ENCODE assay signal across 24 mouse cellular contexts in the genomic region with DNA sequence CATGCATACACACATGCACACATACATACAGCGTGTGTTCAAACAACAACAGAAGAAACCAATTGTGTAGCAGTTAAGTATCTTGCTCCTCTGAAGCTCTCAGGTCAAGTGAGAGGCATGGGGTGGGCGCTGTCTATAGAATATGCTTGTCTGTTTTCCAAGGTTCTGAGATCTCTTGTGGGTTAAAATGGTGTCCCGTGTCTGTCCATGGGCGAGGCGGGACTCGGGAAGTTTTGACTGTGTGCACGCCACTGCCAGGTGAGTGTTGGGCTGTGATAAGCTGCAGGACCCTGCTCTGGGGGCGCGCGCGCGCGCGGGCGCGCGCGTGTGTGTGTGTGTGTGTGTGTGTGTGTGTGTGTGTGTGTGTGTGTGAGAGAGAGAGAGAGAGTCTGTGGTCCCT. TPM values are rescaled to one million over a fixed set of nuclear protein-coding genes. Genes with fewer than 3 reads are reported as not detected.
DNase-seq lines count a peak whose midpoint lies in the region; ATAC-seq and TF ChIP-seq lines count a peak whose summit lies in the region.
"Had no signal": no experiment of that assay in that cellular context is flagged by ENCODE, and none has a peak within 500 bp of the region (broad histone marks: within the 10 kb centered on the region; RNA-seq: fewer than 3 reads in every experiment).

No protein-coding gene starts in this region.

- H3K9me3 ChIP-seq in liver, embryonic 11.5 days (ENCODE audit: control insufficient read depth, low read length): no peaks in the 10 kb centered on the region
- no peaks in the 10 kb centered on the region for H3K9me3 ChIP-seq in liver, embryonic 12.5 days (replicated peaks)
- H3K9me3 ChIP-seq in E14TG2a.4 (ENCODE audit: low read length) (peaks cover 9% of the 10 kb centered on the region; the same call in 1 of the 2 replicates), ES-E14 (ENCODE audit: control insufficient read depth, insufficient read depth, low read depth, low read length) (no peaks in the 10 kb centered on the region)
- H3K9me3 ChIP-seq: embryonic facial prominence, embryonic 15.5 days; forebrain, embryonic 10.5 days; forebrain, embryonic 12.5 days had no signal

- H3K4me1 ChIP-seq in liver, embryonic 11.5 days (replicated peaks; ENCODE audit: control insufficient read depth, insufficient read depth, low read length): no peaks in the 10 kb centered on the region; the same call in 1 of the 2 replicates
- H3K4me1 ChIP-seq in liver, embryonic 12.5 days: 0 out of 2 replicates have a peak, but pooled peaks cover 8% of the 10 kb centered on the region
- H3K4me1 ChIP-seq in E14TG2a.4 (replicated peaks; ENCODE audit: low read depth, low read length) (no peaks in the 10 kb centered on the region), ES-E14 (ENCODE audit: control insufficient read depth in 2 of 2, insufficient read depth in 2 of 2, low read length in 2 of 2, poor library complexity in 1 of 2) (no peaks in the 10 kb centered on the region)
- H3K4me1 ChIP-seq: embryonic facial prominence, embryonic 13.5 days; embryonic facial prominence, embryonic 15.5 days; forebrain, embryonic 12.5 days had no signal

- no peak overlapping the region for H3K27ac ChIP-seq in liver, embryonic 11.5 days (ENCODE audit: low read depth, low read length)
- no peak overlapping the region for H3K27ac ChIP-seq in liver, embryonic 12.5 days
- H3K27ac ChIP-seq in ES-E14 (ENCODE audit: insufficient read depth, low read depth, low read length, poor library complexity, severe bottlenecking): no peak overlapping the region
- H3K27ac ChIP-seq: embryonic facial prominence, embryonic 13.5 days; embryonic facial prominence, embryonic 15.5 days; forebrain, embryonic 10.5 days; forebrain, embryonic 12.5 days had no signal

- 84% methylated on average over 18 of the region's 18 CpGs for WGBS in liver, embryonic 11.5 days
- WGBS in liver, embryonic 12.5 days (ENCODE audit: insufficient replicate concordance): 75% methylated on average over 18 of the region's 18 CpGs

- no peaks in the 10 kb centered on the region for H3K36me3 ChIP-seq in liver, embryonic 11.5 days (ENCODE audit: control insufficient read depth, insufficient read depth, low read length)
- no peaks in the 10 kb centered on the region for H3K36me3 ChIP-seq in liver, embryonic 12.5 days
- no peaks in the 10 kb centered on the region for H3K36me3 ChIP-seq in E14TG2a.4 (ENCODE audit: insufficient read depth, low read length)
- no peaks in the 10 kb centered on the region for H3K36me3 ChIP-seq in ES-E14 (ENCODE audit: control insufficient read depth, insufficient read depth, low read length, poor library complexity, severe bottlenecking)
- H3K36me3 ChIP-seq: embryonic facial prominence, embryonic 13.5 days; embryonic facial prominence, embryonic 15.5 days; forebrain, embryonic 10.5 days; forebrain, embryonic 12.5 days had no signal

- in situ Hi-C loops in ES-E14 (cut with MboI; ENCODE audit: low sequenced_read_pairs in 2 of 2, unreplicated experiment in 2 of 2): no loop called here

- H3K27me3 ChIP-seq in liver, embryonic 11.5 days (replicated peaks; ENCODE audit: control insufficient read depth, insufficient read depth, low read length): no peaks in the 10 kb centered on the region
- H3K27me3 ChIP-seq in liver, embryonic 12.5 days (replicated peaks): 0 out of 2 replicates have a peak, but pooled peaks cover 3% of the 10 kb centered on the region
- peaks cover 48% of the 10 kb centered on the region for H3K27me3 ChIP-seq in E14TG2a.4 (ENCODE audit: insufficient read depth, low read length)
- H3K27me3 ChIP-seq: embryonic facial prominence, embryonic 13.5 days; embryonic facial prominence, embryonic 15.5 days; forebrain, embryonic 12.5 days; Patski had no signal

- no peak for TF ChIP-seq CTCF in E14TG2a.4 (conservative IDR thresholded peaks at IDR 0.05; ENCODE audit: low read length)

- H3K4me2 ChIP-seq in liver, embryonic 11.5 days: no peak overlapping the region
- no peak overlapping the region for H3K4me2 ChIP-seq in liver, embryonic 12.5 days
- H3K4me2 ChIP-seq: embryonic facial prominence, embryonic 13.5 days; embryonic facial prominence, embryonic 15.5 days; forebrain, embryonic 12.5 days had no signal

- H3K4me3 ChIP-seq in liver, embryonic 11.5 days (ENCODE audit: low read depth, low read length): no peak overlapping the region
- H3K4me3 ChIP-seq in liver, embryonic 12.5 days: no peak overlapping the region
- H3K4me3 ChIP-seq in E14TG2a.4 (replicated peaks; ENCODE audit: low read length) (peak overlapping the region; percentile 20; the same call in 1 of the 2 replicates), ES-E14 (ENCODE audit: insufficient read depth in 1 of 2, low read depth in 1 of 2, low read length in 2 of 2, poor library complexity in 1 of 2, severe bottlenecking in 1 of 2) (peak overlapping the region; percentile 8 to 28; a peak in 2 of 4 replicates)
- H3K4me3 ChIP-seq: embryonic facial prominence, embryonic 13.5 days; embryonic facial prominence, embryonic 15.5 days; erythroblast, embryonic 14.5 days; forebrain, embryonic 10.5 days; forebrain, embryonic 12.5 days had no signal

- DNase-seq in liver, embryonic 11.5 days (ENCODE audit: low spot score): peak; percentile 25
- DNase-seq in ES-E14 (ENCODE audit: low read depth, low spot score): no peak
- DNase-seq in ZHBTc4 (ENCODE audit: low read depth, low spot score): peak; percentile 25
- no peak for DNase-seq in spleen, postnatal 36 days (ENCODE audit: low spot score in 2 of 2)
- no peak for DNase-seq in thymus, postnatal 10 days (ENCODE audit: low spot score in 2 of 2)
- DNase-seq: adrenal gland, adult 2 months; adrenal gland, postnatal 10 days; adrenal gland, postnatal 25 days; cerebellum, adult 11 months; cerebellum, adult 2 months; cerebellum, adult 9-10 months; cerebellum, postnatal 14 days; cerebellum, postnatal 36 days; embryo, embryonic 11 days had no signal

- no peak overlapping the region for H3K9ac ChIP-seq in liver, embryonic 11.5 days (ENCODE audit: low read depth, low read length)
- H3K9ac ChIP-seq in liver, embryonic 12.5 days: no peak overlapping the region
- no peak overlapping the region for H3K9ac ChIP-seq in ES-E14 (ENCODE audit: insufficient read depth, low read depth, low read length, poor library complexity, severe bottlenecking)
- H3K9ac ChIP-seq: embryonic facial prominence, embryonic 13.5 days; embryonic facial prominence, embryonic 15.5 days; forebrain, embryonic 12.5 days had no signal

- no peak for ATAC-seq in liver, embryonic 11.5 days (replicated peaks; ENCODE audit: low FRiP score)
- ATAC-seq in liver, embryonic 12.5 days: no peak
- ATAC-seq: forebrain, embryonic 14.5 days; forebrain, embryonic 16.5 days; Patski had no signal

TF ChIP-seq in ES-E14, 5 proteins besides CTCF, POLR2A, EP300 and RAD21:
- TF ChIP-seq ZC3H11A (IDR thresholded peaks at IDR 0.05; ENCODE audit: borderline replicate concordance, low read depth, low read length) (no peak), CHD2 (IDR thresholded peaks at IDR 0.05; ENCODE audit: low read depth, low read length) (no peak), ZNF384 (IDR thresholded peaks at IDR 0.05; ENCODE audit: low read depth, low read length) (no peak), HCFC1 (IDR thresholded peaks at IDR 0.05; ENCODE audit: borderline replicate concordance, insufficient read depth, low read length) (no peak), MAFK (IDR thresholded peaks at IDR 0.05; ENCODE audit: insufficient read depth, low read depth, low read length) (no peak)
TF ChIP-seq in ES-E14: peak in this region for 0.

RNA-seq across cellular contexts. Expression of gene Tdrd7, which starts 13.3 kb away (rescaled TPM):
- polyA plus RNA-seq in liver, embryonic 11.5 days (2014; fragmentation: Nextera tagmentation; extraction: Ambion mirVana): 6.1 and 7.9 TPM in 2 replicates
- 6.5 and 9.8 TPM in 2 replicates for polyA plus RNA-seq in liver, embryonic 12.5 days (2016; fragmentation: Nextera tagmentation; extraction: Ambion mirVana)
- total RNA-seq in ES-E14 (2012; rRNA removed): 2.2 and 6.0 TPM in 2 replicates
- polyA plus RNA-seq: erythroblast, embryonic 14.5 days had no signal

Comparison
In these comparisons a context has a peak if more than half of its experiments do, and no peak if none do; other contexts are left out.
1. DNase-seq: peak in liver, embryonic 11.5 days (single experiment) and ZHBTc4 (single experiment); none in ES-E14 (single experiment), spleen, postnatal 36 days (0 of 2) and thymus, postnatal 10 days (0 of 2).
2. H3K4me3 ChIP-seq: peak in E14TG2a.4 (single experiment) and ES-E14 (2 of 2); none in liver, embryonic 11.5 days (single experiment) and liver, embryonic 12.5 days (single experiment).